Mouse (Mus musculus) heart, embryonic 15.5 days (tissue): ENCODE data around the gene Gm572. TPM values are rescaled to one million over a fixed set of nuclear protein-coding genes. Genes with fewer than 3 reads are reported as not detected.
A peak's percentile ranks its signal among the peaks of the same experiment; 100 is the strongest.

ENCODE experiments used
- ATAC-seq: fragments of 200-750 bp; cut with Nextera tagmentation; replicated peaks from 2 replicates; pipeline ENCODE4 v1.8.0; 2017; ENCODE audit warnings: low read depth, moderate TSS enrichment; ENCODE audit not compliant: insufficient number of reproducible peaks, insufficient read depth, low FRiP score
- H3K27ac ChIP-seq: fragments of 300-500 bp; sonication (generic); 2 replicates; pipeline ENCODE4 v1.5.1; 2015; ENCODE audit warnings: mild to moderate bottlenecking, inconsistent platforms
- H3K27me3 ChIP-seq: fragments of 300-500 bp; sonication (generic); 2 replicates; pipeline ENCODE4 v1.6.1; 2015; ENCODE audit warnings: inconsistent platforms
- H3K36me3 ChIP-seq: fragments of 300-500 bp; sonication (generic); 2 replicates; pipeline ENCODE4 v1.6.1; 2015; ENCODE audit warnings: mild to moderate bottlenecking, inconsistent platforms
- H3K4me1 ChIP-seq: fragments of 300-500 bp; sonication (generic); replicated peaks from 2 replicates; pipeline ENCODE4 v1.6.1; 2015; ENCODE audit warnings: inconsistent platforms
- H3K4me2 ChIP-seq: fragments of 300-500 bp; sonication (generic); 2 replicates; pipeline ENCODE4 v1.6.1; 2015; ENCODE audit warnings: inconsistent platforms, mild to moderate bottlenecking, moderate library complexity
- H3K4me3 ChIP-seq: fragments of 300-500 bp; sonication (generic); 2 replicates; pipeline ENCODE4 v1.5.1; 2015; ENCODE audit warnings: mild to moderate bottlenecking, inconsistent platforms
- H3K9ac ChIP-seq: fragments of 300-500 bp; sonication (generic); 2 replicates; pipeline ENCODE4 v1.6.1; 2015; ENCODE audit warnings: mild to moderate bottlenecking, inconsistent platforms
- H3K9me3 ChIP-seq: fragments of 300-500 bp; sonication (generic); replicated peaks from 2 replicates; pipeline ENCODE4 v1.6.1; 2016; ENCODE audit warnings: inconsistent platforms
- WGBS: fragments of 180-500 bp; shearing (Covaris S2); methylation state at CpG from one replicate; pipeline ENCODE4 v1.1.7; 2015; ENCODE audit warnings: mixed read lengths; 5-methylcytosine and 5-hydroxymethylcytosine counted together
- polyA plus RNA-seq: library from polyadenylated mRNA; unstranded; fragments of >200 nt; fragmentation: Nextera tagmentation; extraction: Ambion mirVana; gene quantifications from 2 replicates; pipeline ENCODE4 v1.2.1, GENCODE M21; 2015

Gm572 gene
- polyA plus RNA-seq: 0.16 and 0.38 TPM in 2 replicates

GRCm38 (mm10) chr4:148643291-148644156, at the start of gene Gm572:
Gene Gm572 (plus strand): TSS chr4:148643317.
- H3K4me3 ChIP-seq: peak within 1 kb of the TSS; percentile 32
- H3K9ac ChIP-seq: peak within 1 kb of the TSS; percentile 46
- H3K27ac ChIP-seq: peak within 1 kb of the TSS; percentile 29; the same call in 1 of the 2 replicates

GRCm38 (mm10) chr4:148593996-148594395, 49.1 kb upstream of the Gm572 start:
- Histone ChIP-seq H3K9me3 (no peaks in the 10 kb centered on the region), H3K27ac (no peak overlapping the region), H3K27me3 (no peaks in the 10 kb centered on the region), H3K4me1 (peaks cover 17% of the 10 kb centered on the region), H3K9ac (no peak overlapping the region), H3K4me2 (no peak overlapping the region), H3K4me3 (no peak overlapping the region), H3K36me3 (peaks cover 35% of the 10 kb centered on the region)
- 94% methylated on average over 11 of the region's 11 CpGs for WGBS
- no peak for ATAC-seq

More at GRCm38 (mm10) chr4:148643291-148644156, at the start of gene Gm572:
- 61% methylated on average over 15 of the region's 15 CpGs for WGBS
- Histone ChIP-seq H3K4me2 (peak within 1 kb of the TSS; percentile 59), H3K36me3 (no peaks in the 10 kb centered on the region), H3K9me3 (no peaks in the 10 kb centered on the region), H3K4me1 (peaks cover 18% of the 10 kb centered on the region), H3K27me3 (no peaks in the 10 kb centered on the region)
- ATAC-seq: no peak

GRCm38 (mm10) chr4:148595916-148596315, 47.2 kb upstream of the Gm572 start:
- Histone ChIP-seq H3K4me1 (peaks cover 13% of the 10 kb centered on the region), H3K4me3 (no peak overlapping the region), H3K27ac (no peak overlapping the region), H3K9me3 (no peaks in the 10 kb centered on the region), H3K4me2 (no peak overlapping the region), H3K9ac (no peak overlapping the region), H3K27me3 (no peaks in the 10 kb centered on the region), H3K36me3 (peaks cover 40% of the 10 kb centered on the region)
- no peak for ATAC-seq
- WGBS: 92% methylated on average over 6 of the region's 6 CpGs

GRCm38 (mm10) chr4:148596731-148597130, 46.4 kb upstream of the Gm572 start:
- H3K9ac ChIP-seq: no peak overlapping the region
- H3K27ac ChIP-seq: no peak overlapping the region
- H3K27me3 ChIP-seq: no peaks in the 10 kb centered on the region
- 95% methylated on average over 3 of the region's 3 CpGs for WGBS
- H3K4me3 ChIP-seq: no peak overlapping the region
- H3K4me1 ChIP-seq: peaks cover 13% of the 10 kb centered on the region
- peaks cover 40% of the 10 kb centered on the region for H3K36me3 ChIP-seq
- no peaks in the 10 kb centered on the region for H3K9me3 ChIP-seq
- ATAC-seq: no peak
- no peak overlapping the region for H3K4me2 ChIP-seq

- 91% methylated on average over 12 of the region's 12 CpGs for WGBS
- Histone ChIP-seq H3K4me1 (no peaks in the 10 kb centered on the region), H3K4me3 (no peak overlapping the region), H3K9me3 (no peaks in the 10 kb centered on the region), H3K27me3 (no peaks in the 10 kb centered on the region), H3K4me2 (no peak overlapping the region), H3K36me3 (peaks cover 38% of the 10 kb centered on the region), H3K27ac (no peak overlapping the region), H3K9ac (no peak overlapping the region)
- ATAC-seq: no peak
These were observed 44.3 kb upstream of the Gm572 start for GRCm38 (mm10) chr4:148598826-148599225.

GRCm38 (mm10) chr4:148600316-148600715, 42.8 kb upstream of the Gm572 start:
- no peak for ATAC-seq
- no peaks in the 10 kb centered on the region for H3K27me3 ChIP-seq
- peaks cover 23% of the 10 kb centered on the region for H3K36me3 ChIP-seq
- no peak overlapping the region for H3K27ac ChIP-seq
- 84% methylated on average over 4 of the region's 4 CpGs for WGBS
- H3K4me1 ChIP-seq: no peaks in the 10 kb centered on the region
- no peak overlapping the region for H3K4me2 ChIP-seq
- H3K9me3 ChIP-seq: no peaks in the 10 kb centered on the region
- H3K9ac ChIP-seq: no peak overlapping the region
- no peak overlapping the region for H3K4me3 ChIP-seq

GRCm38 (mm10) chr4:148601871-148602270, 41.2 kb upstream of the Gm572 start:
- Histone ChIP-seq H3K9ac (no peak overlapping the region), H3K9me3 (no peaks in the 10 kb centered on the region)

GRCm38 (mm10) chr4:148602357-148603120, 40.6 kb upstream of the Gm572 start, which contains the start of gene Masp2:
Gene Masp2 (plus strand): TSS chr4:148602554.
- no peak within 1 kb of the TSS for H3K4me2 ChIP-seq
- H3K36me3 ChIP-seq: peaks cover 16% of the 10 kb centered on the region
- H3K9me3 ChIP-seq: no peaks in the 10 kb centered on the region
- no peak within 1 kb of the TSS for H3K9ac ChIP-seq
- no peaks in the 10 kb centered on the region for H3K27me3 ChIP-seq
- H3K4me3 ChIP-seq: no peak within 1 kb of the TSS
- no peak within 1 kb of the TSS for H3K27ac ChIP-seq
- 85% methylated on average over 14 of the region's 14 CpGs for WGBS
- H3K4me1 ChIP-seq: no peaks in the 10 kb centered on the region
- no peak for ATAC-seq

More at GRCm38 (mm10) chr4:148601871-148602270, 41.2 kb upstream of the Gm572 start:
- 64% methylated on average over 4 of the region's 4 CpGs for WGBS
- no peaks in the 10 kb centered on the region for H3K27me3 ChIP-seq
- no peak overlapping the region for H3K4me2 ChIP-seq
- peaks cover 16% of the 10 kb centered on the region for H3K36me3 ChIP-seq
- ATAC-seq: no peak
- H3K4me1 ChIP-seq: no peaks in the 10 kb centered on the region
- H3K4me3 ChIP-seq: no peak overlapping the region
- no peak overlapping the region for H3K27ac ChIP-seq

GRCm38 (mm10) chr4:148603376-148604139, 39.6 kb upstream of the Gm572 start:
- H3K36me3 ChIP-seq: peaks cover 9% of the 10 kb centered on the region
- H3K4me3 ChIP-seq: no peak overlapping the region
- no peak overlapping the region for H3K9ac ChIP-seq
- no peaks in the 10 kb centered on the region for H3K27me3 ChIP-seq
- H3K4me2 ChIP-seq: no peak overlapping the region
- no peak for ATAC-seq
- WGBS: 67% methylated on average over 10 of the region's 10 CpGs
- H3K4me1 ChIP-seq: peaks cover 8% of the 10 kb centered on the region
- no peak overlapping the region for H3K27ac ChIP-seq
- H3K9me3 ChIP-seq: no peaks in the 10 kb centered on the region

- H3K9me3 ChIP-seq: no peaks in the 10 kb centered on the region
- no peak overlapping the region for H3K27ac ChIP-seq
- 75% methylated on average over 7 of the region's 7 CpGs for WGBS
- 0 out of 2 replicates have a peak, but pooled peaks cover 4% of the 10 kb centered on the region for H3K36me3 ChIP-seq
- H3K4me3 ChIP-seq: no peak overlapping the region
- no peak overlapping the region for H3K9ac ChIP-seq
- no peak for ATAC-seq
- H3K27me3 ChIP-seq: no peaks in the 10 kb centered on the region
- H3K4me1 ChIP-seq: peaks cover 12% of the 10 kb centered on the region
- no peak overlapping the region for H3K4me2 ChIP-seq
These were observed 39.0 kb upstream of the Gm572 start for GRCm38 (mm10) chr4:148604141-148604540.
